Mouse (Mus musculus) CH12.LX (cell line): ENCODE results near the gene Vmn2r30. TPM values are rescaled to one million over a fixed set of nuclear protein-coding genes. Genes with fewer than 3 reads are reported as not detected.
"Not testable (repeated sequence)": the region's sequence is repeated elsewhere in the genome, so short reads cannot be mapped to it uniquely, and the experiment has no call there.

Experiments
- DNase-seq: peaks from one replicate; pipeline ENCODE4 v3.0.0-alpha.2; 2013; ENCODE audit errors: extremely low read depth
- H3K27ac ChIP-seq: 2 replicates; pipeline ENCODE4 v1.5.1; 2012; ENCODE audit warnings: low read depth, mild to moderate bottlenecking, control low read depth, moderate library complexity; ENCODE audit not compliant: insufficient read depth
- H3K27me3 ChIP-seq: replicated peaks from 2 replicates; pipeline ENCODE3; 2012; ENCODE audit warnings: inconsistent platforms
- H3K36me3 ChIP-seq, 2 experiments: replicated peaks in 1 of 2; 2 replicates each; pipeline versions ENCODE3 to v1.6.1; 2012; ENCODE audit warnings: inconsistent platforms in 1 of 2, low read length in 1 of 2, mild to moderate bottlenecking in 1 of 2, mixed read lengths in 1 of 2, moderate library complexity in 1 of 2; ENCODE audit not compliant: control insufficient read depth in 1 of 2, insufficient read depth in 1 of 2
- H3K4me1 ChIP-seq, 2 experiments: 2 replicates each; pipeline ENCODE4 v1.6.1; 2012; ENCODE audit warnings: inconsistent platforms in 1 of 2, moderate library complexity in 1 of 2; ENCODE audit not compliant: insufficient read depth in 2 of 2, control insufficient read depth in 1 of 2
- H3K4me2 ChIP-seq: 2 replicates; pipeline ENCODE4 v1.6.1; 2012; ENCODE audit warnings: low read depth, mild to moderate bottlenecking, control low read depth; ENCODE audit not compliant: poor library complexity, insufficient read depth, severe bottlenecking
- H3K4me3 ChIP-seq, 3 experiments: fragments of 150-350 bp in 1 of 3; sonication (generic) in 1 of 3; replicated peaks in 1 of 3; 2 replicates each; pipeline versions ENCODE3 to v1.5.1; 2011 to 2012; ENCODE audit warnings: low read depth in 2 of 3, low read length in 2 of 3, mild to moderate bottlenecking in 2 of 3, moderate library complexity in 2 of 3, control low read depth in 1 of 3, improper control_type of control experiment in 1 of 3, inconsistent platforms in 1 of 3, mixed read lengths in 1 of 3; ENCODE audit not compliant: poor library complexity in 1 of 3
- H3K79me2 ChIP-seq: replicated peaks from 2 replicates; pipeline ENCODE4 v1.6.1; 2012; ENCODE audit warnings: mild to moderate bottlenecking, moderate library complexity; ENCODE audit not compliant: control insufficient read depth, poor library complexity, insufficient read depth, severe bottlenecking; ENCODE audit errors: extremely low read depth
- H3K9ac ChIP-seq: 2 replicates; pipeline ENCODE4 v1.6.1; 2012; ENCODE audit warnings: low read depth, mild to moderate bottlenecking, control low read depth, moderate library complexity; ENCODE audit not compliant: insufficient read depth
- H3K9me3 ChIP-seq: replicated peaks from 2 replicates; pipeline ENCODE3; 2012; ENCODE audit warnings: low read length, inconsistent platforms, mixed read lengths
- BHLHE40 ChIP-seq: IDR thresholded peaks from 2 replicates; pipeline ENCODE4 v1.6.1; 2011; ENCODE audit warnings: mild to moderate bottlenecking, low read depth, low read length, improper control_type of control experiment
- CTCF ChIP-seq, 2 experiments: IDR thresholded peaks in 1 of 2; conservative IDR thresholded peaks in 1 of 2; 2 replicates each; pipeline ENCODE4 v1.5.1; 2011 to 2012; ENCODE audit warnings: low read depth in 2 of 2, low read length in 2 of 2, improper control_type of control experiment in 1 of 2, inconsistent platforms in 1 of 2, mild to moderate bottlenecking in 1 of 2, moderate library complexity in 1 of 2
- E2F4 ChIP-seq: IDR thresholded peaks from 2 replicates; pipeline ENCODE4 v1.6.1; 2011; ENCODE audit warnings: low read depth, low read length, improper control_type of control experiment; ENCODE audit not compliant: insufficient replicate concordance
- ELF1 ChIP-seq: IDR thresholded peaks from 2 replicates; pipeline ENCODE4 v1.6.1; 2014; ENCODE audit warnings: low read depth, mild to moderate bottlenecking, inconsistent platforms, low read length, improper control_type of control experiment
- EP300 ChIP-seq: IDR thresholded peaks from 2 replicates; pipeline ENCODE4 v1.6.1; 2011; ENCODE audit warnings: low read length, improper control_type of control experiment
- ETS1 ChIP-seq: conservative IDR thresholded peaks from 2 replicates; pipeline ENCODE4 v1.6.1; 2012; ENCODE audit warnings: low read depth, mild to moderate bottlenecking, inconsistent platforms, low read length, improper control_type of control experiment, moderate library complexity
- GABPA ChIP-seq: IDR thresholded peaks from 2 replicates; pipeline ENCODE4 v1.6.1; 2012; ENCODE audit warnings: low read depth, low read length, improper control_type of control experiment, inconsistent platforms; ENCODE audit not compliant: insufficient replicate concordance
- HCFC1 ChIP-seq: IDR thresholded peaks from 2 replicates; pipeline ENCODE4 v1.6.1; 2012; ENCODE audit warnings: low read depth, mild to moderate bottlenecking, inconsistent platforms, low read length, improper control_type of control experiment
- IRF4 ChIP-seq: IDR thresholded peaks from 2 replicates; pipeline ENCODE4 v1.6.1; 2014; ENCODE audit warnings: low read depth, mild to moderate bottlenecking, inconsistent platforms, low read length, improper control_type of control experiment
- JUN ChIP-seq: IDR thresholded peaks from 2 replicates; pipeline ENCODE4 v1.6.1; 2011; ENCODE audit warnings: low read depth, mild to moderate bottlenecking, low read length, improper control_type of control experiment, moderate library complexity; ENCODE audit not compliant: insufficient read depth
- KAT2A ChIP-seq: IDR thresholded peaks from 2 replicates; pipeline ENCODE4 v1.6.1; 2012; ENCODE audit warnings: low read length, improper control_type of control experiment, inconsistent platforms; ENCODE audit not compliant: insufficient replicate concordance
- MAX ChIP-seq: IDR thresholded peaks from 2 replicates; pipeline ENCODE4 v1.6.1; 2011; ENCODE audit warnings: low read length, improper control_type of control experiment
- MAZ ChIP-seq: IDR thresholded peaks from 2 replicates; pipeline ENCODE4 v1.6.1; 2012; ENCODE audit warnings: low read depth, mild to moderate bottlenecking, inconsistent platforms, low read length, improper control_type of control experiment, moderate library complexity
- MEF2A ChIP-seq: IDR thresholded peaks from 2 replicates; pipeline ENCODE4 v1.6.1; 2014; ENCODE audit warnings: low read depth, mild to moderate bottlenecking, inconsistent platforms, low read length, improper control_type of control experiment, borderline replicate concordance
- MYC ChIP-seq: IDR thresholded peaks from 2 replicates; pipeline ENCODE4 v1.6.1; 2011; ENCODE audit warnings: low read depth, mild to moderate bottlenecking, improper control_type of control experiment, low read length
- RAD21 ChIP-seq: IDR thresholded peaks from 2 replicates; pipeline ENCODE4 v1.6.1; 2011; ENCODE audit warnings: low read depth, mild to moderate bottlenecking, low read length, improper control_type of control experiment, moderate library complexity
- RCOR1 ChIP-seq: conservative IDR thresholded peaks from 2 replicates; pipeline ENCODE4 v1.6.1; 2012; ENCODE audit warnings: low read depth, mild to moderate bottlenecking, inconsistent platforms, low read length, improper control_type of control experiment
- SMC3 ChIP-seq: IDR thresholded peaks from 2 replicates; pipeline ENCODE4 v1.6.1; 2011; ENCODE audit warnings: low read depth, low read length, improper control_type of control experiment
- TBP ChIP-seq: conservative IDR thresholded peaks from 2 replicates; pipeline ENCODE4 v1.6.1; 2011; ENCODE audit warnings: low read depth, low read length, improper control_type of control experiment
- TCF12 ChIP-seq: IDR thresholded peaks from 2 replicates; pipeline ENCODE4 v1.6.1; 2014; ENCODE audit warnings: low read depth, mild to moderate bottlenecking, inconsistent platforms, low read length, improper control_type of control experiment
- UBTF ChIP-seq: IDR thresholded peaks from 2 replicates; pipeline ENCODE4 v1.6.1; 2012; ENCODE audit warnings: low read depth, mild to moderate bottlenecking, inconsistent platforms, low read length, improper control_type of control experiment, moderate library complexity
- USF2 ChIP-seq: conservative IDR thresholded peaks from 2 replicates; pipeline ENCODE4 v1.6.1; 2011; ENCODE audit warnings: low read depth, low read length, improper control_type of control experiment
- ZKSCAN1 ChIP-seq: IDR thresholded peaks from 2 replicates; pipeline ENCODE4 v1.6.1; 2012; ENCODE audit warnings: low read depth, inconsistent platforms, low read length, improper control_type of control experiment, borderline replicate concordance
- ZNF384 ChIP-seq: IDR thresholded peaks from 2 replicates; pipeline ENCODE4 v1.6.1; 2012; ENCODE audit warnings: low read depth, low read length, improper control_type of control experiment, inconsistent platforms
- dilution Hi-C: fragments of 300-500 bp; cut with MboI; formaldehyde crosslinking; loops from 2 replicates; pipeline ENCODE4 v1.14.3; 2020; ENCODE audit warnings: low sequenced_read_pairs; ENCODE audit not compliant: extremely low pct_unique_long_range_greater_than_20kb, extremely low pct_ligation_motif_present
- in situ Hi-C: fragments of 300-500 bp; cut with MboI; formaldehyde crosslinking; loops from 3 replicates; pipeline ENCODE4 v1.14.3; 2019; ENCODE audit warnings: low sequenced_read_pairs, low pct_ligation_motif_present, low pct_unique_long_range_greater_than_20kb, mixed read lengths
- polyA plus RNA-seq: library from polyadenylated mRNA; unstranded; fragments of >175 nt; gene quantifications from 2 replicates; pipeline ENCODE4 v1.2.1, GENCODE M21; 2012; ENCODE audit warnings: low read depth; ENCODE audit not compliant: insufficient read length
- total RNA-seq, 2 experiments: library from RNA; depleted of rRNA; stranded (reverse); fragments of 300-350 nt in 1 of 2; fragments of >200 nt in 1 of 2; gene quantifications; 2 replicates each; pipeline ENCODE4 v1.2.3; 2012 to 2014

The Vmn2r30 gene
- total and polyA plus RNA-seq, 3 experiments, result not detected

- TF ChIP-seq BHLHE40 (peak; percentile 68), MAX (0 out of 2 replicates have a peak, but pooled peaks have one; percentile 30), ETS1 (peak; percentile 45; the same call in 1 of the 2 replicates), SMC3 (no peak), USF2 (no peak), IRF4 (peak; percentile 90), MAZ (no peak), RCOR1 (peak; percentile 48; the same call in 1 of the 2 replicates), UBTF (no peak), ELF1 (0 out of 2 replicates have a peak, but pooled peaks have one; percentile 23), ZKSCAN1 (no peak), E2F4 (no peak), JUN (peak; percentile 8; the same call in 1 of the 2 replicates), TCF12 (peak; percentile 33; the same call in 1 of the 2 replicates), MEF2A (no peak), EP300 (peak; percentile 91)
- Histone ChIP-seq H3K27me3 (no peaks in the 10 kb centered on the region), H3K79me2 (no peaks in the 10 kb centered on the region), H3K9ac (no peak overlapping the region), H3K9me3 (peaks cover 5% of the 10 kb centered on the region), H3K4me3 (no peak overlapping the region), H3K4me1 (peaks cover 4 to 21% of the 10 kb centered on the region in 2 experiments; a peak in 3 of 4 replicates), H3K36me3 (peaks cover 18 to 28% of the 10 kb centered on the region in 2 experiments), H3K4me2 (0 out of 2 replicates have a peak overlapping the region, but pooled peaks have one; percentile 4), H3K27ac (no peak overlapping the region)
- peak; percentile 63 for DNase-seq
- in situ Hi-C loops, result loop anchor here (10.0 to 25.0 kb wide), 2 partner anchors 337 to 894 kb away; partner anchors contain the start of genes Smim17 and Zfp28
- dilution Hi-C loops, result no loop called here
These were observed 56.0 kb downstream of the Vmn2r30 start for GRCm38 (mm10) chr7:7281383-7281782.

GRCm38 (mm10) chr7:7277966-7278567 is 59.3 kb downstream of the Vmn2r30 start, which contains the start of gene Gm45844:
Gm45844 (minus strand) TSS chr7:7278289.
- DNase-seq, result peak; percentile 44

DNA sequence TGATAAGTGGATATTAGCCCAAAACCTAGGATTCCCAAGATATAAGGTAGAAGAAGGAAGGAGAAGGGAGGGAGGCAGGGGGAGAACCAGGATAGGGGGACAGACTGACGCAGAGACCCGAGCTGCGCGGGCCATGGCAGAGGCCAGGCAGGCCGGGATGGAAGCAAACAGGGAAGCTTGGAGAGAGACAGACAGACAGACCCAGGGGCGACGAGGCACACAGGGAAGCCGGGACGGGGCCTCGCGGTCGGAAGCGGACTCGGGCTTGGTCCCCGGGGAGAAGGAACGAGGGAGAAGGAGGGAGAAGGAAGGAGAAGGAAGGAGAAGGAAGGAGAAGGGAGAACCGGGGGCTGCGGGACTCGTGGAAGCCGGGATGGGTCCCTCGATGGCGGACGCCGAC is 59.9 kb downstream of the Vmn2r30 start:
- in situ Hi-C loops, result loop anchor here (25.0 kb wide), 1 partner anchor 890 kb away; the partner anchor contains the start of genes Smim17 and Zfp28
- peak; percentile 26 for DNase-seq
- H3K36me3 ChIP-seq, H3K79me2 ChIP-seq, H3K27ac ChIP-seq, H3K4me3 ChIP-seq, H3K4me2 ChIP-seq, H3K9me3 ChIP-seq, dilution Hi-C loops, H3K27me3 ChIP-seq, H3K9ac ChIP-seq: not testable (repeated sequence)
- peaks cover 4 to 21% of the 10 kb centered on the region in 2 experiments; a peak in 3 of 4 replicates for H3K4me1 ChIP-seq

More at GRCm38 (mm10) chr7:7277966-7278567, 59.3 kb downstream of the Vmn2r30 start, which contains the start of gene Gm45844:
- peak within 1 kb of the TSS; percentile 65 for H3K27ac ChIP-seq
- dilution Hi-C loops, H3K36me3 ChIP-seq, H3K9ac ChIP-seq, H3K4me2 ChIP-seq, H3K79me2 ChIP-seq, H3K27me3 ChIP-seq, H3K9me3 ChIP-seq: not testable (repeated sequence)
- H3K4me3 ChIP-seq, result peak within 1 kb of the TSS in 2 of 3 experiments; percentile 26 to 50
- H3K4me1 ChIP-seq, result peaks cover 4 to 21% of the 10 kb centered on the region in 2 experiments; a peak in 3 of 4 replicates
- peak; percentile 90; the same call in 1 of the 2 replicates for TF ChIP-seq KAT2A
- peak; percentile 24 for TF ChIP-seq RAD21
- 0 out of 2 replicates have a peak, but pooled peaks have one; percentile 16 for TF ChIP-seq ZNF384
- peak; percentile 49; the same call in 1 of the 2 replicates for TF ChIP-seq MEF2A
- peak; percentile 83 to 87 for TF ChIP-seq CTCF (conservative IDR thresholded peaks at IDR 0.05 in 1 of 2, IDR thresholded peaks at IDR 0.05 in 1 of 2; ENCODE audit: low read depth in 2 of 2, low read length in 2 of 2)
- TF ChIP-seq TCF12, result peak; percentile 45; the same call in 1 of the 2 replicates
- 0 out of 2 replicates have a peak, but pooled peaks have one; percentile 13 for TF ChIP-seq IRF4
- TF ChIP-seq ELF1, result peak; percentile 56; the same call in 1 of the 2 replicates
- peak; percentile 48; the same call in 1 of the 2 replicates for TF ChIP-seq GABPA
- 0 out of 2 replicates have a peak, but pooled peaks have one; percentile 19 for TF ChIP-seq MYC
- TF ChIP-seq UBTF, result peak; percentile 100
- peak; percentile 93 for TF ChIP-seq HCFC1
- peak; percentile 99 for TF ChIP-seq TBP
- peak; percentile 80 for TF ChIP-seq SMC3
- in situ Hi-C loops, result loop anchor here (25.0 kb wide), 1 partner anchor 891 kb away; the partner anchor contains the start of genes Smim17 and Zfp28
